In the genomic region with DNA sequence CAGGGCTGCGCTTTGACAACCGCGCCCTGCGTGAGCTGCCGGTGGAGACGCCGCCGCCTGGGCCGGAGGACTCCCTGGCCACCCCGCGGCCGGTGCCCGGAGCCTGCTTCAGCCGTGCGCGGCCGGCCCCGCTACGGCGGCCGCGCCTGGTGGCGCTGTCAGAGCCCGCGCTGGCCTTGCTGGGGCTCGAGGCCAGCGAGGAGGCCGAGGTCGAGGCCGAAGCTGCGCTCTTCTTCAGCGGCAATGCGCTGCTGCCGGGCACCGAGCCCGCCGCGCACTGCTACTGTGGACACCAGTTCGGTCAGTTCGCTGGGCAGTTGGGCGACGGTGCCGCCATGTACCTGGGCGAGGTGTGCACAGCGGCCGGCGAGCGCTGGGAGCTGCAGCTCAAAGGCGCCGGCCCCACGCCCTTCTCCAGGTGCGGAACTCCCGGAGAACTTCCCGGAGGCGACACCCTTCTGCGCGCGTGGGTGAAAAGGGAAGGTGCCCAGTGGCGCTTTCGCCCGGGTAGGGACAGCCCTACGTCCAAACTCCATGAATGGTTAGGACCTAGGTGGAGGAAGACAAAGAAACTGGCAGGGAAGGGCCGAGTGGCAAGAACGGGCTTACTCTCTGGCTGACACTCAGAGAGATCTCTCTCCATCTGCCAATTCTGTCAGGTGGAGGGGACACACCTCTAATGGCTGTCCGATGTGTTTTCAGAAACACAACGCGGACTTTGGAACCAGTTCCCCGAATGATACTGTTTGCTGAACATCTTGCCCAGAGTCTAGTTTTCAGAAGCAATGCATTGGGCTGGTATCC, we compare ENCODE assay signal across 1 mouse cellular context.
TF ChIP-seq lines count a peak whose summit lies in the region.

No protein-coding gene starts in this region.

TF ChIP-seq in ES-E14, 5 proteins besides CTCF, POLR2A, EP300 and RAD21:
- no peak for TF ChIP-seq ZC3H11A (IDR thresholded peaks at IDR 0.05; ENCODE audit: borderline replicate concordance, low read depth, low read length)
- TF ChIP-seq HCFC1 (IDR thresholded peaks at IDR 0.05; ENCODE audit: borderline replicate concordance, insufficient read depth, low read length) = no peak
- no peak for TF ChIP-seq ZNF384 (IDR thresholded peaks at IDR 0.05; ENCODE audit: low read depth, low read length)
- TF ChIP-seq MAFK (IDR thresholded peaks at IDR 0.05; ENCODE audit: insufficient read depth, low read depth, low read length) = no peak
- no peak for TF ChIP-seq CHD2 (IDR thresholded peaks at IDR 0.05; ENCODE audit: low read depth, low read length)
